Mouse (Mus musculus) adrenal gland, postnatal 36 days (tissue): Measurements from ENCODE around the gene CK137956. TPM values are rescaled to one million over a fixed set of nuclear protein-coding genes. Genes with fewer than 3 reads are reported as not detected.

Source experiments
- DNase-seq, 2 experiments: peaks; one replicate each; pipeline ENCODE4 v3.0.0; 2021; ENCODE audit warnings: mixed read lengths in 1 of 2
- total RNA-seq, 2 experiments: library from RNA; stranded (reverse); gene quantifications; 2 replicates each; pipeline ENCODE4 v1.2.3; 2021

CK137956 gene
- total RNA-seq, 2 experiments from 2014 or later, result not detected

DNA sequence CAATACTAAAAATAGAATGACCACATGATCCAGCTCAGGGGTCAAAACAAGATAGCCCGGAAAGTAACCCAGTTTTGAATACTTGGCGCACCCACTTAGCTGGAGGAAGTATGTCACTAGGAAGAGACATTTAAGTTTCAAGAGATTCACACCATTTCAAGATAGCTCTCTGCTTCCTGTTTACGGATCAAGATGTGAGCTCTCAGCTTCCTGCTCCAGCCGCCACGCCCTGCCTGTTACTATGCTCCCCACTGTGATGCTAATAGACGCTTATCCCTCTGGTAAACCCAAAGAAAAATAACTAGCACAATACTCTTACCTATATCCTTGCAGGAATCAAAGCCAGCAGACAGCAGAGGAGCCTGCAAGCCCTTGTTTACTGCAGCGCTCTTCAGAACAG is 57.2 kb downstream of the CK137956 start:
- DNase-seq, result no peak

DNA sequence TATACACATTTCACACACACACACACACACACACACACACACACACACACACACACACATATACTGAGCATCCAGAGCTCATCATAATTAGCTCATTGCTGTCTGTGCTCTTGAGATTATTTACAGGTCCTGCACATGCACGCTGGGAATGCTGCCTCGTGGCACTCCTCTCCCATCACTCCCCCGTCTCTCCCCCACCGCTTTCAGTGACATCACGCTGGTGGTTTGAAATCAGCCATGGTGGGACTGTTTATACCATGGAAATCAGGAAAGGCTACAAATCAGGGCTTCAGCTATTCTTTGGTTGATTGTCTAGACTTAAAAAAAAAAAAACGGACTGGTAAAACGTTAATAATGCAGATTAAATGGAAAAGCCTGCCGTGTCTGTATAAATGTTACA is 63.6 kb downstream of the CK137956 start:
- DNase-seq, result no peak

DNA sequence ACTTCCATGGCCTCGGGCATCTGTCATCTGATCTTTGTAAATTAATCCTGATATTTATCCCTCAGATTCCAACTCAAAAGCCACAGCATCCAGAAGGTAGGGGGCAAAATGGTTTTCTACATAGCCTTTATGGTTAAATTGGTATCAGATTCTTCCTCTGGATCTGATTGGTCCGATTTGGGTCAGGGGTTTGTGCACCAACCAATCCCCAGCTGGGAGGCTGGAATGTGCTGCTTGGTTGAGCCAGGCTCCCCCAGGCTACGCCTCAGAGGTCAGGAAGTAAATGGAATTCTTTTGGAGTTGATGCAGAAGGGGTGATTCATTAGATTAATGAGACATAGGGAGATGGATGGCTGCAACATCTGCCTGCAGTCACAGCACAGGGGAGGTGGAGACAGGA is 66.8 kb downstream of the CK137956 start:
- DNase-seq, result no peak

DNA sequence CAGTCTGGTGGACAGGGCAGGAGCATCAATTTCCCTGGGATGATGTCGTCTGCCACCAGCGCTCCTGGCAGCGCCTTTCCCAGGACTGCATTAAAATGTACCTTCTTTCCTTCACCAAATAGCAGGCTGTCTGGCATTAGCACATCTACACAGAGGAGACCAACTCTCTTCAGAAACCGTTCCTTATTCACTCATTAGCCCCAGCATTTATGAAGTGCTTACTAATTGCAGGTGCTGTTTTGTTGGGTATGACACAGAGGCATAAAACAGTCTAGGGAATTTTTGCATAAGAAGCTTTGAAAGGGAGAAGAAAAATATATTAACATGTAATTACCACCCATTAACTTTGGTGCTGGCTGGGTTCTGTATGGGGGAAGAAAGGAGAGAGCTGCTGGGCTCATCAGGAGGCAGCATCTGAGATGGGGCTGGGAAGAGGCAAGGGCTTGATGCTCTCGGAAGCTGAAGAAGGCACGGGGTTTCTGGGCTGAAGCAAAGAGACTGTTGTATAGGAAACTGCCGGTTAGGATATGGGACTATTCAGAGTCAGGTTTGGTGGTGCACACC is 69.8 kb downstream of the CK137956 start:
- DNase-seq, result no peak

DNA sequence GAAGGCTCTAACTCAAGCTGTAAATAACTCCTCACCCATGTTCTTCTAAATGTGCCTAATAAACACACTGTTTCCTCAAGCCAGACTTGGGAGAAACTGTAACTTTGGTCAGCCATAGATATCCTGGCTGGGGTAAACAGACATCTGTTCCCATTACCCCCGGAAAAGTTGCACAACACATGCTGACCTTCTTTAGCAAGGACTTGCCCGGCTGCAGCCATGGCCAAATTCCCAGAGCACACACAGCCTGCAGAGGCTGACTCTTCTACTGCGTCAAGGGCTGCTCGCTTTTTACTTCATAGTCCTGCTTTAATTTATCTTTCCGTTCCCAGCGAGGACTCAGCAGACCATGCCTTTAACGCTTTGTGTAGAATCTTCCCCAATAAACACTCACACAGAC is 81.7 kb downstream of the CK137956 start:
- peak; percentile 53 to 67 for DNase-seq

DNA sequence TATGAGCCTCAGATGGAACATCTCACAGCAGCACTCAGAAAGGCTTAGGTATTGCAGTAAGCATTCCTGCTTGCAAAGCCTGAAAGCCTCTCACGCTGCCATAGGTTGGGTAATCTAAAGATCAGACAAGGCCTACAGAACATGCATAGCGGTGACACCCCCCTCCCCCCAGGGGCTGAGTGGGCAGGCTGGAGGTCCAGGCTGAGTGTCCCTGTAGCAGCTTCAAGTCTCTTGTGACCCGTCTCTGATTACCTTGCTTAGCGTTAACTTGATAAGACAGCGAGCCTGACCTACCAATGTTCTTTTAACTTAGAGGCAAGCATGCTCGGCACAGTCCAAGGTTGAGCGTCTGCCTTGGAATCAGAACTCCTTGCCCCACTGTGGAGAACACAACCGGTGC is 91.8 kb downstream of the CK137956 start:
- DNase-seq, result no peak

Other genes with a start within 250 kb of the CK137956 start
- 1 to 10 TPM in 1 of 2 experiments, under 1 TPM in 1; 0.70 to 1.3 TPM for gene Csmd2, start 16.9 kb upstream of the CK137956 start, total RNA-seq